Mouse (Mus musculus) frontal cortex, adult (tissue): ENCODE data around the gene Lipc.

ENCODE experiments used
- ATAC-seq: cut with Nextera tagmentation; 2 replicates; pipeline ENCODE4 v1.9.2; 2017; ENCODE audit warnings: mild to moderate bottlenecking, moderate library complexity, mixed read lengths; ENCODE audit not compliant: low TSS enrichment

Gene Lipc

DNA sequence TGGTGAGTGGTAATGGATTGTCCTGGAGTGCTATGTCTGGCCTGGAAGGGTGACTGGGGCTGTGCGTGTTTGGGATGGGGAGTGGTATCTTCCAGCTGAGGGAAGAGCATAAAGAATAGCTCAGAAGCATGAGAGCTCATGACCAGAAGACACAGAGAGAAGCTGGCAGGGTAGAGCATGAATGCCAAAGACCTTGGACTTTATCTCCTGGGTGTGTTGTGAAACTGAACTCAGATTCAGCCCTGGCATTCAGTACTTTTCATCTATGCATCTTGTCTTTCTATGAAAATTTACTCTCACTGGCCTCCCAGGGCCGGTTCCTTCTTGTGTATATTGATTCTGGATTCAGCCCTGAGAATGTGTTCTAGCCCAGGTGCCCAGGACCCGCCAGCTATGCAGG lies 127.9 kb downstream of the Lipc start:
- no peak for ATAC-seq

GRCm38 (mm10) chr9:70818739-70819138 lies 133.3 kb downstream of the Lipc start:
- ATAC-seq = no peak

- peak; percentile 54 for ATAC-seq
Measured at GRCm38 (mm10) chr9:70817396-70817795, 134.6 kb downstream of the Lipc start.

- peak; percentile 91 for ATAC-seq
Measured at GRCm38 (mm10) chr9:70816701-70817305, 135.2 kb downstream of the Lipc start.

GRCm38 (mm10) chr9:70812551-70812950 lies 139.5 kb downstream of the Lipc start:
- ATAC-seq = no peak

- ATAC-seq = no peak
Measured at GRCm38 (mm10) chr9:70807714-70808113, 144.3 kb downstream of the Lipc start.

- no peak for ATAC-seq
Measured at GRCm38 (mm10) chr9:70806069-70806468, 146.0 kb downstream of the Lipc start.

- no peak for ATAC-seq
Measured at GRCm38 (mm10) chr9:70802816-70803215, 149.2 kb downstream of the Lipc start.

GRCm38 (mm10) chr9:70801761-70802160 lies 150.3 kb downstream of the Lipc start:
- ATAC-seq = no peak

- no peak for ATAC-seq
Measured at GRCm38 (mm10) chr9:70800588-70801315, 151.3 kb downstream of the Lipc start.

GRCm38 (mm10) chr9:70795439-70795757 lies 156.6 kb downstream of the Lipc start:
- no peak for ATAC-seq

GRCm38 (mm10) chr9:70794643-70795438 lies 157.2 kb downstream of the Lipc start:
- peak; percentile 75 for ATAC-seq

- no peak for ATAC-seq
Measured at GRCm38 (mm10) chr9:70790621-70791020, 161.4 kb downstream of the Lipc start.

- ATAC-seq = peak; percentile 93
Measured at GRCm38 (mm10) chr9:70788705-70789104, 163.3 kb downstream of the Lipc start.

- ATAC-seq = no peak
Measured at GRCm38 (mm10) chr9:70782191-70782590, 169.8 kb downstream of the Lipc start.

GRCm38 (mm10) chr9:70775517-70775916 lies 176.5 kb downstream of the Lipc start:
- ATAC-seq = no peak

DNA sequence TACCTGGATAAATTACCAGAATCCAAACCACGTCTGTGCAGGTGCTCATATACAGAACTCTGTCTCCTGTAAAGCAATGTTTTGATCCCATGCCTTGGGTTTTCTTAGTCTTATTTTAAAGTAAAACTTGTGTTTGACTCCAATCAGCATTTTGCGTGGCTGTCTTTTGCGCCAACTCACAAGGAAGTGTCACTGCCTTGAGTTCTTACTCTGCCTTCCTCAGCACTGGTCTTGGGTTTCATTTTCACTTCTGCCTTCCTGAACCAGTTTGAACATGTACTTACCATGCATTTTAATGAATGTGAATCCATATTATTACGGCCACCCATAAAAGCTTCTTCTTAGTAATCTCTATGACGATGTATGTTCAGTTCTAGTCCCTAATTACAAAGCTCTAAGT lies 191.1 kb downstream of the Lipc start:
- ATAC-seq = no peak

- no peak for ATAC-seq
Measured at GRCm38 (mm10) chr9:70751504-70752222, 200.4 kb downstream of the Lipc start.
